Mouse (Mus musculus) intestine, postnatal 0 days (tissue): ENCODE results near the gene Ifnar1. TPM values are rescaled to one million over a fixed set of nuclear protein-coding genes. Genes with fewer than 3 reads are reported as not detected.

ENCODE experiments used
- ATAC-seq: fragments of 200-750 bp; cut with Nextera tagmentation; 2 replicates; pipeline ENCODE4 v1.8.0; 2017; ENCODE audit warnings: mild to moderate bottlenecking, moderate TSS enrichment, moderate library complexity
- H3K27ac ChIP-seq: fragments of 300-500 bp; sonication (generic); 2 replicates; pipeline ENCODE4 v1.5.1; 2014; ENCODE audit warnings: mild to moderate bottlenecking, low read depth, low read length, moderate library complexity
- H3K27me3 ChIP-seq: fragments of 300-500 bp; sonication (generic); replicated peaks from 2 replicates; pipeline ENCODE4 v1.6.1; 2014; ENCODE audit warnings: low read length, mixed read lengths; ENCODE audit not compliant: control insufficient read depth, insufficient read depth
- H3K36me3 ChIP-seq: fragments of 300-500 bp; sonication (generic); 2 replicates; pipeline ENCODE4 v1.6.1; 2014; ENCODE audit warnings: mild to moderate bottlenecking, moderate library complexity; ENCODE audit not compliant: control insufficient read depth, insufficient read depth
- H3K4me1 ChIP-seq: fragments of 300-500 bp; sonication (generic); replicated peaks from 2 replicates; pipeline ENCODE4 v1.6.1; 2014; ENCODE audit warnings: antibody characterized with exemption, low read length, mixed read lengths; ENCODE audit not compliant: control insufficient read depth, insufficient read depth
- H3K4me2 ChIP-seq: fragments of 300-500 bp; sonication (generic); replicated peaks from 2 replicates; pipeline ENCODE4 v1.6.1; 2014; ENCODE audit warnings: low read depth, mild to moderate bottlenecking, moderate library complexity
- H3K4me3 ChIP-seq: fragments of 300-500 bp; sonication (generic); 2 replicates; pipeline ENCODE4 v1.5.1; 2014; ENCODE audit warnings: low read depth, low read length
- H3K9ac ChIP-seq: fragments of 300-500 bp; sonication (generic); 2 replicates; pipeline ENCODE4 v1.6.1; 2014; ENCODE audit warnings: mild to moderate bottlenecking, low read depth, low read length
- H3K9me3 ChIP-seq: fragments of 300-500 bp; sonication (generic); 2 replicates; pipeline ENCODE4 v1.6.1; 2016; ENCODE audit warnings: mixed run types; ENCODE audit not compliant: control insufficient read depth
- CTCF ChIP-seq: sonication (generic); IDR thresholded peaks from 2 replicates; pipeline ENCODE4 v1.5.1; 2016; ENCODE audit warnings: low read depth, mild to moderate bottlenecking, control low read depth, antibody characterized with exemption, moderate library complexity
- WGBS: fragments of 180-500 bp; shearing (Covaris S2); extraction: QIAGEN DNeasy Blood & Tissue Kit; methylation state at CpG from one replicate; pipeline ENCODE4 v1.1.7; 2014; 5-methylcytosine and 5-hydroxymethylcytosine counted together
- polyA plus RNA-seq: library from polyadenylated mRNA; unstranded; fragments of >200 nt; fragmentation: Nextera tagmentation; extraction: Ambion mirVana; gene quantifications from 2 replicates; pipeline ENCODE4 v1.2.1, GENCODE M21; 2015

The Ifnar1 gene
- polyA plus RNA-seq, 1 experiment from 2014 or later: 18.2 TPM

DNA sequence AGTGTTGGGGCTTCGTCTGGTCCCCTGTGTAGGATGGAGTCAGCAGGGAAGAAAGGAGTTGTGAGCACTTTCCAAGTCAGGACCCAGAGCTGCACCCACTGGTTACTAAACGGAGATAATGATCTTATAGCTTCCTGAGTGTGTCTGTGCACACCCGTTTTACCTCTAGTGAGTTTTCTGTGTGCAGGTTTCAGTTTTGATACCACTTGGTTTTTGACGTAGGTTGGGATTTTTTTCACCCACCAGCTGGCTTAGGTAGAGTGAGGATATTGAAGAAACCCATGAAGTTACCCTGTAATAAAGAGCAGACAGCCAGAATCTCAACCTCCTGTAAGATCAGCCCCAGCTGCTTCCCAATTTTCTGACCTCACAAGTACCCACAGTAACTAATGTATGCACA is 5.9 kb downstream of the Ifnar1 start:
- Histone ChIP-seq H3K36me3 (peaks cover 60% of the 10 kb centered on the region), H3K4me2 (no peak overlapping the region), H3K4me1 (no peaks in the 10 kb centered on the region; the same call in 1 of the 2 replicates), H3K27me3 (no peaks in the 10 kb centered on the region), H3K27ac (no peak overlapping the region), H3K9me3 (no peaks in the 10 kb centered on the region), H3K9ac (no peak overlapping the region), H3K4me3 (no peak overlapping the region)
- ATAC-seq: no peak
- 68% methylated on average over 4 of the region's 4 CpGs for WGBS
- TF ChIP-seq CTCF: no peak

DNA sequence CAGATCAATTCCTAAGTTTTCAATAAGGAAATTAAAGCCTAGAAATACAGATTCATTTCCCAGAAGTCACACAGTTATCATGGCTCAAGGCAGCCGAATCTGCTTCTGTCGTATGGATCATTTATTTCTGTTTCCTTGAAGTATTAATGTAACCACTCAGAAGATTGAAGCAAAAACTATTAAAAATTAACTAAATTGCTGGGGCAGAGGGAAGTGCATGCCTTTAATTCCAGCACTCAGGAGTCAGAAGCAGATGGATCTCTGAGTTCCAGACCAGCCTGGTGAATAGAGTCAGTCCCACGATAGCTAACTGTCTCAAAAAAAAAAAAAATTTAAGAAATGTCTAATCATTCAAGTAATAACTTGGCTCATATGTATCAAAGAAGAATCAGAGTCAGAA is 6.4 kb downstream of the Ifnar1 start:
- Histone ChIP-seq H3K4me1 (no peaks in the 10 kb centered on the region), H3K4me2 (no peak overlapping the region), H3K4me3 (no peak overlapping the region), H3K9ac (no peak overlapping the region), H3K9me3 (no peaks in the 10 kb centered on the region), H3K36me3 (peaks cover 65% of the 10 kb centered on the region), H3K27ac (no peak overlapping the region), H3K27me3 (no peaks in the 10 kb centered on the region)
- TF ChIP-seq CTCF: no peak
- ATAC-seq: no peak
- WGBS: 48% methylated on average over 3 of the region's 3 CpGs

DNA sequence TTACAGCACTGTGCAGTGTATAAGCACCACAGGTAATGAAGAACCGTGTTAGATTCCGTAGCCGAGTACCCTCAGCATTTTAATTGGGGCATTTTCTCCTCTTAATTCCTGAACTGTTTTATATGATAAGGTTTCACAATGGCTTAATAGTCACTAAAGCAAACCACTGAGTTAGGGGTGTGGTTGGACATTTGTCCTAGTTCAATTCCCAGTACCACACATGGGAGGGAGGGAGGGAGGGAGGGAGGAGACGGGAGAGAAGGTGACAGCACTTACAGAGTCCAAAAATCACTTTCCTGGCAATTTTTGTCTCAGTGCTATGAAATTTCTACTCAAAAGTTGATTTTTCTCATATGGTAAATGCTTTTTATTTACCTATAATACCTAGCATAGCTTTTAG is 10.5 kb downstream of the Ifnar1 start:
- no peak for TF ChIP-seq CTCF
- H3K4me2 ChIP-seq: no peak overlapping the region
- ATAC-seq: no peak
- no peak overlapping the region for H3K4me3 ChIP-seq
- no peaks in the 10 kb centered on the region for H3K4me1 ChIP-seq
- H3K9me3 ChIP-seq: no peaks in the 10 kb centered on the region
- WGBS: 74% methylated on average over 4 of the region's 4 CpGs
- H3K27me3 ChIP-seq: no peaks in the 10 kb centered on the region
- no peak overlapping the region for H3K9ac ChIP-seq
- no peak overlapping the region for H3K27ac ChIP-seq
- H3K36me3 ChIP-seq: peaks cover 85% of the 10 kb centered on the region

DNA sequence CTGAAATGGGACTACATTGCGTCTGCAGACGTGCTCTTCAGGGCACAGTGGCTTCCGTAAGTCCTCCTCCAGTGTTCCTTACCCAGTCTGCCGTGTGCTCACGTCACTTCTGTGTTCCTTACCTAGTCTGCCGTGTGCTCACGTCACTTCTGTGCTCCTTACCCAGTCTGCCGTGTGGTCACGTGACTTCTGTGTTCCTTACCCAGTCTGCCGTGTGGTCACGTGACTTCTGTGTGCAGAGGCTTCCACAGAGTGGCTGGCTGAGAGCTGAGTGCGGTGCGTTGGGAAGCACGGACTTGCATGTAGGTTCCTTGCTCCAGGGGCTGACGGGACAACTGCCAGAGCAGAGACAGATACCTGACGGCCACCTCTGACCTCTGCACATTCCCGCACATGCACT is 11.2 kb downstream of the Ifnar1 start:
- H3K4me1 ChIP-seq: no peaks in the 10 kb centered on the region
- 87% methylated on average over 17 of the region's 17 CpGs for WGBS
- H3K36me3 ChIP-seq: peaks cover 85% of the 10 kb centered on the region
- H3K4me2 ChIP-seq: no peak overlapping the region
- no peak overlapping the region for H3K9ac ChIP-seq
- ATAC-seq: no peak
- no peaks in the 10 kb centered on the region for H3K27me3 ChIP-seq
- peak overlapping the region; percentile 46 for H3K27ac ChIP-seq
- TF ChIP-seq CTCF: no peak
- H3K4me3 ChIP-seq: no peak overlapping the region
- no peaks in the 10 kb centered on the region for H3K9me3 ChIP-seq

DNA sequence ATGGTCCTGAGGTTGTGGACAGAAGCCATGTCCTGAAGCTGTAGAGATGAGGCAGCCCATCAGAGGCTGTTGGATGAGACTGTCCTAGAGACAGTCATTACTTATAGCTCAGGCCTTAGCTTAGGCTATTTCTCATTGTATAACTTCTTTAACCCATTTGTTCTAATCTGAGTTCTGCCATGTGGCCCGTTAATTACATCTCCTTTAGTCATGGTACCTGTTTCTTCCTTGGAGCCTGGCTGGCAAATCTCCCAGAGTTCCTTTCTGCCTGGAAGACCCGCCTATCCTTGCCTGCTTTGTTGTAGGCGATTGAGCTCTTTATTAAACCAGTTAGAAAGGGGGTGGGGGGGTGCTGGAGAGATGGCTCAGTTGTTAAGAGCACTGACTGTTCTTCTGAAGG is 11.7 kb downstream of the Ifnar1 start:
- no peak for TF ChIP-seq CTCF
- Histone ChIP-seq H3K4me2 (no peak overlapping the region), H3K36me3 (peaks cover 86% of the 10 kb centered on the region), H3K9me3 (no peaks in the 10 kb centered on the region), H3K27me3 (no peaks in the 10 kb centered on the region), H3K27ac (peak overlapping the region; percentile 46), H3K4me1 (no peaks in the 10 kb centered on the region), H3K4me3 (no peak overlapping the region), H3K9ac (no peak overlapping the region)
- ATAC-seq: no peak
- 89% methylated on average over 3 of the region's 3 CpGs for WGBS

DNA sequence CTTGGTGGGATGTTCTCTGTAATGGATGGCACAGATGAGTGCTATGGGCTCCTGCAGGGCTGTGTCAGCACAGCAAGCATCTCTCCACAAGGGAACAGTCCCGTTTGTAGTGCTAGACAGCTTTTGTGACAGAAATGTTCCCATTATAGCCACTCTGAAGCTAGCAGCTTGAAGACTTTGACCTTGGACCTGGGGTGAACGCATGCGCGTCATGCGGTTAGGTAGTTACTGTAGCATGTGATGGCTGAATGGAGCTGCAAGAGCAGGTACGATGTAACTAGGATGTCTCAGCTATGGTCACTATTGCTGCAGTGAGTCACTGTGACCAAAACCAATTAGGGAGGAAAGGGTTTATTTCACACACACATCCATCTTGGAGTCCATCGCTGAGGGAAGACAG is 13.0 kb downstream of the Ifnar1 start:
- 60% methylated on average over 7 of the region's 7 CpGs for WGBS
- no peak for TF ChIP-seq CTCF
- H3K9ac ChIP-seq: no peak overlapping the region
- H3K27ac ChIP-seq: no peak overlapping the region
- H3K36me3 ChIP-seq: peaks cover 78% of the 10 kb centered on the region
- H3K4me1 ChIP-seq: no peaks in the 10 kb centered on the region
- H3K27me3 ChIP-seq: no peaks in the 10 kb centered on the region
- no peak for ATAC-seq
- H3K4me2 ChIP-seq: no peak overlapping the region
- H3K9me3 ChIP-seq: no peaks in the 10 kb centered on the region
- no peak overlapping the region for H3K4me3 ChIP-seq

DNA sequence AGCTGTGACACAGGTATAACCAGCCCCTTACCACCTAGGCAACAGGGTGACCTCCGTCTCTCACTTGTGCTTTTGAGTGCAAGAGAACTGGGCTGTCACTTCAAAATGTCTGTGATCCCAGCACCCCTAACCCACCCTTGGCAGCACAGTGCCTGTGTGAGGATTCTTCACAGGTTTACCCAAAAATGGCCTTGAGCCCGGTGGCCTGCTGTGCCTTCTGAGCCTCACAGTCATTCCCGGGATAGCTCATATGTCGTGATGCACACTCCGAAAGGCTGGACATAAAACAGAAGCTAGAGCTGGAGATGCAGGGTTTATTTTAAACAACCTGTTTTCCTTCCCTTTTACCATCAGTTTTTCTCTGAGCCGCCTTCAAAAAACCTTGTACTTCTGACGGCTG is 19.7 kb downstream of the Ifnar1 start:
- 90% methylated on average over 7 of the region's 7 CpGs for WGBS
- H3K4me2 ChIP-seq: no peak overlapping the region
- H3K4me3 ChIP-seq: no peak overlapping the region
- H3K27me3 ChIP-seq: no peaks in the 10 kb centered on the region
- H3K4me1 ChIP-seq: no peaks in the 10 kb centered on the region
- no peak for ATAC-seq
- H3K27ac ChIP-seq: no peak overlapping the region; the same call in 1 of the 2 replicates
- TF ChIP-seq CTCF: no peak
- no peaks in the 10 kb centered on the region for H3K9me3 ChIP-seq
- H3K9ac ChIP-seq: no peak overlapping the region
- H3K36me3 ChIP-seq: peaks cover 68% of the 10 kb centered on the region
